Mouse (Mus musculus) yolk sac, embryonic 10.5 days (tissue): ENCODE data around the gene Vkorc1.
"Not testable (repeated sequence)": the region's sequence is repeated elsewhere in the genome, so short reads cannot be mapped to it uniquely, and the experiment has no call there.

Experiments used
- DNase-seq: peaks from one replicate; pipeline ENCODE4 v3.0.0-alpha.2; 2017; ENCODE audit warnings: low spot score

The Vkorc1 gene

GRCm38 (mm10) chr7:127895442-127895841, at the start of gene Vkorc1, which contains the start of gene Gm21974:
Gene Vkorc1 (minus strand): TSS chr7:127895617.
Gene Gm21974 (minus strand): TSS chr7:127895454.
- DNase-seq: peak; percentile 97

- DNase-seq: no peak
These were observed 49.2 kb upstream of the Vkorc1 start for GRCm38 (mm10) chr7:127944614-127945013.

GRCm38 (mm10) chr7:127942097-127942496, 46.7 kb upstream of the Vkorc1 start:
- not testable (repeated sequence) for DNase-seq

- DNase-seq: no peak
These were observed 40.9 kb upstream of the Vkorc1 start for GRCm38 (mm10) chr7:127936216-127936884.

GRCm38 (mm10) chr7:127935748-127936159, 40.3 kb upstream of the Vkorc1 start:
- DNase-seq: no peak

- peak; percentile 94 for DNase-seq
These were observed 39.8 kb upstream of the Vkorc1 start for GRCm38 (mm10) chr7:127935028-127935722.

GRCm38 (mm10) chr7:127934075-127934474, 38.7 kb upstream of the Vkorc1 start:
- no peak for DNase-seq

- DNase-seq: peak; percentile 87
These were observed 37.0 kb upstream of the Vkorc1 start for GRCm38 (mm10) chr7:127932273-127933031.

GRCm38 (mm10) chr7:127931351-127932135, 36.1 kb upstream of the Vkorc1 start:
- DNase-seq: peak; percentile 88

GRCm38 (mm10) chr7:127930636-127931035, 35.2 kb upstream of the Vkorc1 start:
- no peak for DNase-seq

- peak; percentile 85 for DNase-seq
These were observed 34.5 kb upstream of the Vkorc1 start, which contains the start of gene Prss8 for GRCm38 (mm10) chr7:127929923-127930322. Gene Prss8 (minus strand): TSS chr7:127930104.

GRCm38 (mm10) chr7:127928596-127928995, 33.2 kb upstream of the Vkorc1 start:
- DNase-seq: no peak

GRCm38 (mm10) chr7:127927726-127928125, 32.3 kb upstream of the Vkorc1 start:
- DNase-seq: no peak

GRCm38 (mm10) chr7:127926846-127927245, 31.4 kb upstream of the Vkorc1 start:
- peak; percentile 85 for DNase-seq

GRCm38 (mm10) chr7:127926066-127926465, 30.6 kb upstream of the Vkorc1 start:
- DNase-seq: no peak

- DNase-seq: no peak
These were observed 29.8 kb upstream of the Vkorc1 start for GRCm38 (mm10) chr7:127925252-127925651.

- DNase-seq: no peak
These were observed 28.3 kb upstream of the Vkorc1 start for GRCm38 (mm10) chr7:127923714-127924113.

- peak; percentile 45 for DNase-seq
These were observed 27.2 kb upstream of the Vkorc1 start for GRCm38 (mm10) chr7:127922451-127923275.

GRCm38 (mm10) chr7:127921516-127921915, 26.1 kb upstream of the Vkorc1 start:
- DNase-seq: no peak

- DNase-seq: no peak
These were observed 23.9 kb upstream of the Vkorc1 start for GRCm38 (mm10) chr7:127919290-127919689.

- no peak for DNase-seq
These were observed 22.8 kb upstream of the Vkorc1 start for GRCm38 (mm10) chr7:127918203-127918602.
